Mouse (Mus musculus) WW6 (cell line): Measurements from ENCODE around the gene Pja2.
"Not testable (repeated sequence)": the region's sequence is repeated elsewhere in the genome, so short reads cannot be mapped to it uniquely, and the experiment has no call there.

Experiments
- DNase-seq: peaks from one replicate; pipeline ENCODE4 v3.0.0-alpha.2; 2013; ENCODE audit warnings: low read depth, low spot score

Pja2 gene

GRCm38 (mm10) chr17:64281368-64281767 is 50.3 kb downstream of the Pja2 start:
- not testable (repeated sequence) for DNase-seq

GRCm38 (mm10) chr17:64277649-64278212 is 54.0 kb downstream of the Pja2 start:
- DNase-seq = no peak

- no peak for DNase-seq
These were observed 55.0 kb downstream of the Pja2 start for GRCm38 (mm10) chr17:64276666-64277065.

GRCm38 (mm10) chr17:64275188-64275587 is 56.5 kb downstream of the Pja2 start:
- no peak for DNase-seq

- DNase-seq = no peak
These were observed 57.2 kb downstream of the Pja2 start for GRCm38 (mm10) chr17:64274341-64275105.

- DNase-seq = no peak
These were observed 71.1 kb downstream of the Pja2 start for GRCm38 (mm10) chr17:64260571-64260970.

GRCm38 (mm10) chr17:64248246-64248645 is 83.5 kb downstream of the Pja2 start:
- DNase-seq = no peak

- no peak for DNase-seq
These were observed 88.8 kb downstream of the Pja2 start for GRCm38 (mm10) chr17:64242898-64243297.

- DNase-seq = no peak
These were observed 89.3 kb downstream of the Pja2 start for GRCm38 (mm10) chr17:64242310-64242859.

- DNase-seq = no peak
These were observed 90.0 kb downstream of the Pja2 start for GRCm38 (mm10) chr17:64241544-64242292.

GRCm38 (mm10) chr17:64232134-64232533 is 99.6 kb downstream of the Pja2 start:
- no peak for DNase-seq

GRCm38 (mm10) chr17:64231637-64232036 is 100.1 kb downstream of the Pja2 start:
- DNase-seq = not testable (repeated sequence)

- no peak for DNase-seq
These were observed 100.5 kb downstream of the Pja2 start for GRCm38 (mm10) chr17:64231172-64231571.
